Mouse (Mus musculus) hematopoietic stem cell, adult 5-6 weeks (primary cell): ENCODE measurements around the gene Camta1. TPM values are rescaled to one million over a fixed set of nuclear protein-coding genes. Genes with fewer than 3 reads are reported as not detected.

Source experiments
- ATAC-seq, 2 experiments: fragments of 125-278 bp in 1 of 2; replicated peaks in 1 of 2; 2 replicates each; pipeline ENCODE4 v1.8.0; 2016 to 2017; ENCODE audit warnings: inconsistent platforms in 2 of 2, mild to moderate bottlenecking in 2 of 2, moderate number of reproducible peaks in 2 of 2, low read depth in 1 of 2, moderate TSS enrichment in 1 of 2; ENCODE audit not compliant: low FRiP score in 2 of 2, poor library complexity in 2 of 2, severe bottlenecking in 2 of 2, insufficient read depth in 1 of 2, low TSS enrichment in 1 of 2
- total RNA-seq: library from RNA; stranded (forward); fragments of 172-1452, 232-1000 nt; gene quantifications from 2 replicates; pipeline ENCODE4 v1.2.3, GENCODE M21; 2017

Camta1 gene
- total RNA-seq, 1 experiment from 2014 or later = 11.6 TPM

GRCm38 (mm10) chr4:151141196-151141880 lies 720.3 kb downstream of the Camta1 start:
- peak; percentile 69 to 74 for ATAC-seq

GRCm38 (mm10) chr4:151140368-151140982 lies 721.2 kb downstream of the Camta1 start:
- no peak for ATAC-seq

- ATAC-seq = peak; percentile 74 to 81
Observed at GRCm38 (mm10) chr4:151139053-151139840, 722.4 kb downstream of the Camta1 start.

GRCm38 (mm10) chr4:151138586-151138985 lies 723.1 kb downstream of the Camta1 start:
- no peak for ATAC-seq

GRCm38 (mm10) chr4:151138135-151138534 lies 723.5 kb downstream of the Camta1 start:
- ATAC-seq = no peak

- ATAC-seq = no peak
Observed at GRCm38 (mm10) chr4:151137701-151138100, 724.0 kb downstream of the Camta1 start.

GRCm38 (mm10) chr4:151135491-151135890 lies 726.2 kb downstream of the Camta1 start:
- no peak for ATAC-seq

GRCm38 (mm10) chr4:151133760-151134159 lies 727.9 kb downstream of the Camta1 start:
- no peak for ATAC-seq

GRCm38 (mm10) chr4:151132493-151132892 lies 729.2 kb downstream of the Camta1 start:
- ATAC-seq = no peak

- no peak for ATAC-seq
Observed at GRCm38 (mm10) chr4:151130756-151131490, 730.8 kb downstream of the Camta1 start.

GRCm38 (mm10) chr4:151129725-151130557 lies 731.7 kb downstream of the Camta1 start:
- no peak for ATAC-seq

GRCm38 (mm10) chr4:151128641-151129541 lies 732.8 kb downstream of the Camta1 start:
- peak in 1 of 2 experiments; percentile 30; a peak in 1 of 4 replicates for ATAC-seq

- ATAC-seq = no peak
Observed at GRCm38 (mm10) chr4:151127636-151128548, 733.8 kb downstream of the Camta1 start.

GRCm38 (mm10) chr4:151118883-151119282 lies 742.8 kb downstream of the Camta1 start:
- no peak for ATAC-seq

- ATAC-seq = no peak
Observed at GRCm38 (mm10) chr4:151114574-151114973, 747.1 kb downstream of the Camta1 start.
